Mouse (Mus musculus) myocyte (in vitro differentiated cells): ENCODE data around the gene Rims3. TPM values are rescaled to one million over a fixed set of nuclear protein-coding genes. Genes with fewer than 3 reads are reported as not detected.

Experiments used
- H3K27me3 ChIP-seq: one replicate; pipeline ENCODE4 v1.6.1; 2011; ENCODE audit not compliant: control insufficient read depth, insufficient read depth, insufficient read length
- H3K36me3 ChIP-seq: one replicate; pipeline ENCODE4 v1.6.1; 2011; ENCODE audit not compliant: control insufficient read depth, insufficient read depth
- H3K4me2 ChIP-seq: one replicate; pipeline ENCODE4 v1.6.1; 2011; ENCODE audit warnings: low read depth, control low read depth
- H3K4me3 ChIP-seq: one replicate; pipeline ENCODE4 v1.5.1; 2011; ENCODE audit warnings: mild to moderate bottlenecking, control low read depth, moderate library complexity
- H3K79me2 ChIP-seq: one replicate; pipeline ENCODE4 v1.6.1; 2011; ENCODE audit not compliant: control insufficient read depth, insufficient read depth
- H3ac ChIP-seq: one replicate; pipeline ENCODE4 v1.6.1; 2011; ENCODE audit not compliant: control insufficient read depth, insufficient read length
- CEBPB ChIP-seq: IDR thresholded peaks from 2 replicates; pipeline ENCODE4 v1.6.1; 2011; ENCODE audit warnings: mild to moderate bottlenecking, moderate library complexity; ENCODE audit not compliant: poor library complexity, insufficient read depth, severe bottlenecking
- E2F4 ChIP-seq: IDR thresholded peaks from one replicate; pipeline ENCODE4 v1.6.1; 2011; ENCODE audit warnings: mild to moderate bottlenecking, control low read depth, moderate library complexity; ENCODE audit not compliant: insufficient read depth
- MAX ChIP-seq: IDR thresholded peaks from one replicate; pipeline ENCODE4 v1.6.1; 2011; ENCODE audit warnings: low read depth, mild to moderate bottlenecking, control low read depth
- MYOD1 ChIP-seq, 3 experiments: IDR thresholded peaks; one replicate each; pipeline ENCODE4 v1.6.1; 2011; ENCODE audit warnings: control low read depth in 2 of 3, low read depth in 2 of 3, mild to moderate bottlenecking in 2 of 3, moderate library complexity in 1 of 3; ENCODE audit not compliant: insufficient read length in 2 of 3, control insufficient read depth in 1 of 3
- MYOG ChIP-seq, 3 experiments: IDR thresholded peaks; one replicate each; pipeline ENCODE4 v1.6.1; 2011; ENCODE audit warnings: control low read depth in 2 of 3, low read depth in 2 of 3, mild to moderate bottlenecking in 2 of 3; ENCODE audit not compliant: insufficient read length in 2 of 3, control insufficient read depth in 1 of 3, insufficient read depth in 1 of 3
- POLR2A ChIP-seq: IDR thresholded peaks from one replicate; pipeline ENCODE4 v1.6.1; 2011; ENCODE audit warnings: low read depth, mild to moderate bottlenecking, control low read depth, moderate library complexity; ENCODE audit not compliant: insufficient read length
- POLR2AphosphoS2 ChIP-seq: IDR thresholded peaks from one replicate; pipeline ENCODE4 v1.6.1; 2011; ENCODE audit warnings: low read depth, control low read depth; ENCODE audit not compliant: insufficient read length
- REST ChIP-seq: IDR thresholded peaks from one replicate; pipeline ENCODE4 v1.6.1; 2011; ENCODE audit warnings: mild to moderate bottlenecking, control low read depth, moderate library complexity; ENCODE audit not compliant: insufficient read depth, insufficient read length
- SRF ChIP-seq: IDR thresholded peaks from one replicate; pipeline ENCODE4 v1.6.1; 2011; ENCODE audit warnings: low read depth; ENCODE audit not compliant: control insufficient read depth, insufficient read length
- TCF12 ChIP-seq: IDR thresholded peaks from one replicate; pipeline ENCODE4 v1.6.1; 2011; ENCODE audit warnings: mild to moderate bottlenecking, control low read depth; ENCODE audit not compliant: poor library complexity, insufficient read depth, severe bottlenecking
- TCF3 ChIP-seq: IDR thresholded peaks from one replicate; pipeline ENCODE4 v1.6.1; 2011; ENCODE audit warnings: low read depth, control low read depth; ENCODE audit not compliant: insufficient read length
- USF1 ChIP-seq: IDR thresholded peaks from one replicate; pipeline ENCODE4 v1.6.1; 2011; ENCODE audit warnings: low read depth, mild to moderate bottlenecking, control low read depth, moderate library complexity
- polyA plus RNA-seq: library from polyadenylated mRNA; unstranded; fragments of >200 nt; fragmentation: generic; extraction: Trizol; gene quantifications from one replicate; pipeline ENCODE4 v1.2.1, GENCODE M21; 2012; ENCODE audit warnings: missing spikeins

The Rims3 gene
- polyA plus RNA-seq, 1 experiment: 0.02 TPM

- Histone ChIP-seq H3K4me3 (no peak overlapping the region), H3K36me3 (no peaks in the 10 kb centered on the region), H3ac (no peak overlapping the region), H3K27me3 (peaks cover 4% of the 10 kb centered on the region), H3K4me2 (no peak overlapping the region), H3K79me2 (no peaks in the 10 kb centered on the region)
- TF ChIP-seq POLR2AphosphoS2 (no peak), SRF (no peak), MYOD1 (IDR thresholded peaks at IDR 0.05; ENCODE audit: control insufficient read depth in 1 of 3, insufficient read length in 2 of 3, low read depth in 2 of 3) (no peak), REST (no peak), CEBPB (no peak), MAX (no peak), POLR2A (no peak), E2F4 (no peak), MYOG (IDR thresholded peaks at IDR 0.05; ENCODE audit: control insufficient read depth in 1 of 3, insufficient read depth in 1 of 3, insufficient read length in 2 of 3, low read depth in 2 of 3) (no peak), TCF3 (no peak), TCF12 (no peak), USF1 (no peak)
Measured at GRCm38 (mm10) chr4:120888884-120889283, 34.3 kb downstream of the Rims3 start.

GRCm38 (mm10) chr4:120890754-120891440, 36.3 kb downstream of the Rims3 start:
- no peak overlapping the region for H3K4me2 ChIP-seq
- peaks cover 4% of the 10 kb centered on the region for H3K27me3 ChIP-seq
- no peak overlapping the region for H3K4me3 ChIP-seq
- H3K79me2 ChIP-seq: no peaks in the 10 kb centered on the region
- H3K36me3 ChIP-seq: no peaks in the 10 kb centered on the region
- H3ac ChIP-seq: no peak overlapping the region
- TF ChIP-seq REST: no peak
- TF ChIP-seq TCF3: no peak
- no peak for TF ChIP-seq MAX
- no peak for TF ChIP-seq POLR2A
- no peak for TF ChIP-seq SRF
- TF ChIP-seq POLR2AphosphoS2: no peak
- TF ChIP-seq TCF12: no peak
- TF ChIP-seq USF1: no peak
- TF ChIP-seq MYOG (IDR thresholded peaks at IDR 0.05; ENCODE audit: control insufficient read depth in 1 of 3, insufficient read depth in 1 of 3, insufficient read length in 2 of 3, low read depth in 2 of 3): no peak
- TF ChIP-seq CEBPB: no peak
- no peak for TF ChIP-seq MYOD1 (IDR thresholded peaks at IDR 0.05; ENCODE audit: control insufficient read depth in 1 of 3, insufficient read length in 2 of 3, low read depth in 2 of 3)
- TF ChIP-seq E2F4: no peak

DNA sequence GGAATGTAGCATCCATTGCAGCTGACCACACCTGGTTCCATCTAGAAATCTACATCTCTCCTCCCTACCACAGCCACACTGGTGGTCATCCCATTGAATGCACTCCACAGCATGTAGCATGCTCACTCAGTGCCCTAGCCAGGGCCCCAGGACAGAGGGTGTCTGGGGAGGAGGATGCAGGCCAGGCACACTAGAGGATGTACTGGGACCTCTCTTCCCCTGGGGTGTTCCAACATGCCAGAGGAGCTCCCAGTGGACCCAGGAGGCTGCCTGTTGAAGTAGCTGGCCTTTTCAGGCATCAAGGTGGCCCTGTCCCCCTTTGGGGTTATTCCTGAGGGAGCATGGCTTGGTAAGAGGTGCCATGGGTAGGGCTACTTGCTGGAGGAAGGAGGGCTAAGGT, 37.3 kb downstream of the Rims3 start:
- TF ChIP-seq E2F4 (no peak), POLR2A (no peak), TCF3 (no peak), SRF (no peak), REST (no peak), TCF12 (no peak), MAX (no peak)
- H3ac ChIP-seq: no peak overlapping the region
- no peak overlapping the region for H3K4me3 ChIP-seq
- H3K27me3 ChIP-seq: peaks cover 4% of the 10 kb centered on the region
- no peak overlapping the region for H3K4me2 ChIP-seq
- H3K79me2 ChIP-seq: no peaks in the 10 kb centered on the region
- no peaks in the 10 kb centered on the region for H3K36me3 ChIP-seq

- TF ChIP-seq TCF12 (no peak), SRF (no peak), MAX (no peak), USF1 (no peak), REST (no peak), MYOD1 (IDR thresholded peaks at IDR 0.05; ENCODE audit: control insufficient read depth in 1 of 3, insufficient read length in 2 of 3, low read depth in 2 of 3) (no peak), MYOG (IDR thresholded peaks at IDR 0.05; ENCODE audit: control insufficient read depth in 1 of 3, insufficient read depth in 1 of 3, insufficient read length in 2 of 3, low read depth in 2 of 3) (no peak), CEBPB (no peak), POLR2A (no peak), E2F4 (no peak), TCF3 (no peak), POLR2AphosphoS2 (no peak)
- Histone ChIP-seq H3K36me3 (no peaks in the 10 kb centered on the region), H3K4me3 (no peak overlapping the region)
Measured at GRCm38 (mm10) chr4:120892516-120892915, 37.9 kb downstream of the Rims3 start.

More at GRCm38 (mm10) chr4:120892516-120892915, 37.9 kb downstream of the Rims3 start:
- no peak overlapping the region for H3ac ChIP-seq
- no peak overlapping the region for H3K4me2 ChIP-seq
- H3K27me3 ChIP-seq: peaks cover 4% of the 10 kb centered on the region
- H3K79me2 ChIP-seq: no peaks in the 10 kb centered on the region
